Mouse (Mus musculus): Measurements from ENCODE around the gene Dcaf5. TPM values are rescaled to one million over a fixed set of nuclear protein-coding genes. Genes with fewer than 3 reads are reported as not detected.

Gene Dcaf5
- polyA plus RNA-seq, 1 experiment from 2014 or later: 5.4 TPM

DNA sequence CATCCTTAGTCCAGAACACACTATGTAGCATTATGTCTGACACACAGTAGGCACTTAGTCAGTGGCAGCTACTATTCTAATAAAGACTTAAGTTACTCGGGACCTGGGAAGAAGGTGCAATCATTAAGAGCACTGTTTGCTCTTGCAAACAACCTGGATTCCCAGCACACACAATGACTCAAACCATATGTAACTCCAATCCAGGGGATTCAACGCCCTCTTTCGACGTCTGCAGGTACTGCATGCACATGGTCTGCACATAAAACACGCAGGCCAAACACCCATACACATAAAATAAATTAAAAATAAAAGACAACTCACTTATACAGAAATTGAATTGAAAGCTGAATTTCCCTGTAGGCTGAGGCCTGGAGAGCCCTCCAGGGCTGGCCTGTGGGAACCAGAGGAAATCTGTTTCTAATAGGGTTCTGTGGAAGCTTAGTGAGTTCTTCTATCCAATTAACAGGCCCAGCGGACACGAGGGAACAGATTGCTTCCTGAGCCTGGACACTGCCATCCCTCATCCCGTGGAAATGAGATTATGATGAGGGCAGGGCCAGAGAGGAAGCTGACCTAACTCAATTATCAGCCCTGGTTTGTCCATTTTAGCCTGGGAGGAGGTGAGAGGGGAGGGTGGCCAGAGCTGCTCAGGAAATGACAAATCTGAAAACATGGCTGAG is 112.9 kb downstream of the Dcaf5 start:
- Histone ChIP-seq H3K36me3 (ENCODE audit: control insufficient read depth, insufficient read depth, low read length) (no peaks in the 10 kb centered on the region), H3K9ac (ENCODE audit: low read length) (no peak overlapping the region), H3K4me2 (replicated peaks; ENCODE audit: low read depth) (no peak overlapping the region), H3K27ac (replicated peaks) (no peak overlapping the region), H3K27me3 (ENCODE audit: control insufficient read depth, insufficient read depth, low read length) (no peaks in the 10 kb centered on the region), H3K4me3 (ENCODE audit: low read depth, low read length) (no peak overlapping the region), H3K9me3 (ENCODE audit: control insufficient read depth, low read length) (no peaks in the 10 kb centered on the region), H3K4me1 (replicated peaks; ENCODE audit: control insufficient read depth, insufficient read depth) (no peaks in the 10 kb centered on the region)
- TF ChIP-seq EP300 (optimal IDR thresholded peaks at IDR 0.05) (no peak), CTCF (IDR thresholded peaks at IDR 0.05; ENCODE audit: low read depth) (peak; percentile 36)
- ATAC-seq (ENCODE audit: low FRiP score, low TSS enrichment) (no peak; the same call in 1 of the 2 replicates), DNase-seq (ENCODE audit: low spot score) (no peak)
- 68% methylated on average over 8 of the region's 8 CpGs for WGBS

DNA sequence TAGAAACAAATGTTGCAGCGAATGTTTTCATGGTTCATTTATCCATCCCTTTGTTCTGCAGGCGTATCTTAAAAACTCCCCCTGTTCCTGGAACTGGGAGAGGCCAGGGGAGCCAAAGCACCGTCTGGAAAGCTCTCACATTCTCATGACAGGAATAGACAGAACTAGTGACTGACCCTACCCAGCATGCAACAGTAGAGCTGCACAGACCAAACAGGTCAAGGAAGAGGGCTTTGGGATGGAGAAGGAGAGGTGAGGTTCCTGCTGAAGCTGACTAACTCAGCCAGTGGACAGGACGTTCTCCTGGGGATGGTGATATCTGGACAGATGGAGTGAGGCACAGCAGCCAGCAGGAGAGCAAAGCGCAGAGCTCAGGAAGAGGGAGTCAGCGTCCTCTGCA is 113.9 kb downstream of the Dcaf5 start:
- no peaks in the 10 kb centered on the region for H3K36me3 ChIP-seq (ENCODE audit: control insufficient read depth, insufficient read depth, low read length)
- DNase-seq (ENCODE audit: low spot score): no peak
- WGBS: 58% methylated on average over 6 of the region's 6 CpGs
- no peak overlapping the region for H3K4me3 ChIP-seq (ENCODE audit: low read depth, low read length)
- ATAC-seq (ENCODE audit: low FRiP score, low TSS enrichment): no peak
- no peaks in the 10 kb centered on the region for H3K9me3 ChIP-seq (ENCODE audit: control insufficient read depth, low read length)
- no peak overlapping the region for H3K27ac ChIP-seq (replicated peaks)
- TF ChIP-seq EP300 (optimal IDR thresholded peaks at IDR 0.05) (no peak), CTCF (IDR thresholded peaks at IDR 0.05; ENCODE audit: low read depth) (no peak)
- H3K4me2 ChIP-seq (replicated peaks; ENCODE audit: low read depth): no peak overlapping the region
- no peak overlapping the region for H3K9ac ChIP-seq (ENCODE audit: low read length)
- no peaks in the 10 kb centered on the region for H3K4me1 ChIP-seq (replicated peaks; ENCODE audit: control insufficient read depth, insufficient read depth)
- H3K27me3 ChIP-seq (ENCODE audit: control insufficient read depth, insufficient read depth, low read length): no peaks in the 10 kb centered on the region

GRCm38 (mm10) chr12:80319062-80319461 is 117.3 kb downstream of the Dcaf5 start:
- 75% methylated on average over 2 of the region's 2 CpGs for WGBS
- ATAC-seq (ENCODE audit: low FRiP score, low TSS enrichment): peak; percentile 87

GRCm38 (mm10) chr12:80315321-80315720 is 121.1 kb downstream of the Dcaf5 start:
- no peaks in the 10 kb centered on the region for H3K9me3 ChIP-seq (ENCODE audit: control insufficient read depth, low read length)
- DNase-seq (ENCODE audit: low spot score) (no peak), ATAC-seq (ENCODE audit: low FRiP score, low TSS enrichment) (no peak; the same call in 1 of the 2 replicates)
- TF ChIP-seq CTCF (IDR thresholded peaks at IDR 0.05; ENCODE audit: low read depth) (no peak), EP300 (optimal IDR thresholded peaks at IDR 0.05) (no peak)
- H3K9ac ChIP-seq (ENCODE audit: low read length): no peak overlapping the region
- H3K27me3 ChIP-seq (ENCODE audit: control insufficient read depth, insufficient read depth, low read length): no peaks in the 10 kb centered on the region
- 88% methylated on average over 2 of the region's 2 CpGs for WGBS
- no peaks in the 10 kb centered on the region for H3K36me3 ChIP-seq (ENCODE audit: control insufficient read depth, insufficient read depth, low read length)
- no peaks in the 10 kb centered on the region for H3K4me1 ChIP-seq (replicated peaks; ENCODE audit: control insufficient read depth, insufficient read depth)
- no peak overlapping the region for H3K4me3 ChIP-seq (ENCODE audit: low read depth, low read length)
- no peak overlapping the region for H3K27ac ChIP-seq (replicated peaks)
- no peak overlapping the region for H3K4me2 ChIP-seq (replicated peaks; ENCODE audit: low read depth)

More at GRCm38 (mm10) chr12:80319062-80319461, 117.3 kb downstream of the Dcaf5 start:
- no peak overlapping the region for H3K9ac ChIP-seq (ENCODE audit: low read length)
- H3K4me3 ChIP-seq (ENCODE audit: low read depth, low read length): no peak overlapping the region
- DNase-seq (ENCODE audit: low spot score): peak; percentile 42
- H3K9me3 ChIP-seq (ENCODE audit: control insufficient read depth, low read length): no peaks in the 10 kb centered on the region
- no peaks in the 10 kb centered on the region for H3K27me3 ChIP-seq (ENCODE audit: control insufficient read depth, insufficient read depth, low read length)
- no peak for TF ChIP-seq EP300 (optimal IDR thresholded peaks at IDR 0.05)
- TF ChIP-seq CTCF (IDR thresholded peaks at IDR 0.05; ENCODE audit: low read depth): no peak
- H3K36me3 ChIP-seq (ENCODE audit: control insufficient read depth, insufficient read depth, low read length): no peaks in the 10 kb centered on the region
- H3K4me2 ChIP-seq (replicated peaks; ENCODE audit: low read depth): no peak overlapping the region
- H3K4me1 ChIP-seq (replicated peaks; ENCODE audit: control insufficient read depth, insufficient read depth): no peaks in the 10 kb centered on the region
- no peak overlapping the region for H3K27ac ChIP-seq (replicated peaks)

GRCm38 (mm10) chr12:80311959-80312669 is 124.3 kb downstream of the Dcaf5 start:
- Histone ChIP-seq H3K4me1 (replicated peaks; ENCODE audit: control insufficient read depth, insufficient read depth) (no peaks in the 10 kb centered on the region), H3K36me3 (ENCODE audit: control insufficient read depth, insufficient read depth, low read length) (no peaks in the 10 kb centered on the region), H3K4me2 (replicated peaks; ENCODE audit: low read depth) (no peak overlapping the region), H3K9ac (ENCODE audit: low read length) (no peak overlapping the region), H3K4me3 (ENCODE audit: low read depth, low read length) (no peak overlapping the region), H3K27me3 (ENCODE audit: control insufficient read depth, insufficient read depth, low read length) (no peaks in the 10 kb centered on the region), H3K27ac (replicated peaks) (no peak overlapping the region), H3K9me3 (ENCODE audit: control insufficient read depth, low read length) (no peaks in the 10 kb centered on the region)
- TF ChIP-seq EP300 (optimal IDR thresholded peaks at IDR 0.05): no peak
- TF ChIP-seq CTCF (IDR thresholded peaks at IDR 0.05; ENCODE audit: low read depth): no peak
- no peak for DNase-seq (ENCODE audit: low spot score)
- 63% methylated on average over 3 of the region's 3 CpGs for WGBS
- ATAC-seq (ENCODE audit: low FRiP score, low TSS enrichment): no peak

GRCm38 (mm10) chr12:80307556-80307955 is 128.8 kb downstream of the Dcaf5 start:
- H3K4me2 ChIP-seq (replicated peaks; ENCODE audit: low read depth): no peak overlapping the region
- WGBS: 35% methylated on average over 3 of the region's 3 CpGs
- no peaks in the 10 kb centered on the region for H3K4me1 ChIP-seq (replicated peaks; ENCODE audit: control insufficient read depth, insufficient read depth)
- H3K9me3 ChIP-seq (ENCODE audit: control insufficient read depth, low read length): no peaks in the 10 kb centered on the region
- DNase-seq (ENCODE audit: low spot score) (no peak), ATAC-seq (ENCODE audit: low FRiP score, low TSS enrichment) (no peak)
- no peak for TF ChIP-seq EP300 (optimal IDR thresholded peaks at IDR 0.05)
- no peak for TF ChIP-seq CTCF (IDR thresholded peaks at IDR 0.05; ENCODE audit: low read depth)
- no peak overlapping the region for H3K9ac ChIP-seq (ENCODE audit: low read length)
- no peaks in the 10 kb centered on the region for H3K36me3 ChIP-seq (ENCODE audit: control insufficient read depth, insufficient read depth, low read length)
- H3K4me3 ChIP-seq (ENCODE audit: low read depth, low read length): no peak overlapping the region
- H3K27me3 ChIP-seq (ENCODE audit: control insufficient read depth, insufficient read depth, low read length): no peaks in the 10 kb centered on the region
- H3K27ac ChIP-seq (replicated peaks): no peak overlapping the region

All from stomach, postnatal 0 days (tissue).